Mouse (Mus musculus) erythroblast, embryonic 14.5 days (primary cell): ENCODE data around the gene BC048671. TPM values are rescaled to one million over a fixed set of nuclear protein-coding genes. Genes with fewer than 3 reads are reported as not detected.
A peak's percentile ranks its signal among the peaks of the same experiment; 100 is the strongest.

Experiments used
- H3K27me3 ChIP-seq: 2 replicates; pipeline ENCODE4 v1.6.1; 2012; ENCODE audit warnings: inconsistent platforms; ENCODE audit not compliant: control insufficient read depth
- H3K36me3 ChIP-seq: 2 replicates; pipeline ENCODE4 v1.6.1; 2012; ENCODE audit warnings: mild to moderate bottlenecking, inconsistent platforms; ENCODE audit not compliant: control insufficient read depth
- H3K4me1 ChIP-seq: 2 replicates; pipeline ENCODE4 v1.6.1; 2012; ENCODE audit warnings: inconsistent platforms; ENCODE audit not compliant: control insufficient read depth
- H3K4me3 ChIP-seq: replicated peaks from 2 replicates; pipeline ENCODE3; 2012; ENCODE audit warnings: moderate library complexity, mild to moderate bottlenecking, inconsistent platforms
- H3K9me3 ChIP-seq: 2 replicates; pipeline ENCODE4 v1.6.1; 2012; ENCODE audit warnings: low read length, inconsistent platforms, mixed read lengths; ENCODE audit not compliant: control insufficient read depth
- GATA1 ChIP-seq: IDR thresholded peaks from 2 replicates; pipeline ENCODE4 v1.6.1; 2012; ENCODE audit warnings: low read length, inconsistent platforms, mixed read lengths
- TAL1 ChIP-seq: IDR thresholded peaks from 3 replicates; pipeline ENCODE4 v1.6.1; 2012; ENCODE audit warnings: low read length, inconsistent platforms, mixed read lengths
- polyA plus RNA-seq: library from polyadenylated mRNA; stranded (reverse); fragments of >175 nt; gene quantifications from 2 replicates; pipeline ENCODE4 v1.2.3, GENCODE M21; 2012

BC048671 gene
- polyA plus RNA-seq, 1 experiment, result not detected

DNA sequence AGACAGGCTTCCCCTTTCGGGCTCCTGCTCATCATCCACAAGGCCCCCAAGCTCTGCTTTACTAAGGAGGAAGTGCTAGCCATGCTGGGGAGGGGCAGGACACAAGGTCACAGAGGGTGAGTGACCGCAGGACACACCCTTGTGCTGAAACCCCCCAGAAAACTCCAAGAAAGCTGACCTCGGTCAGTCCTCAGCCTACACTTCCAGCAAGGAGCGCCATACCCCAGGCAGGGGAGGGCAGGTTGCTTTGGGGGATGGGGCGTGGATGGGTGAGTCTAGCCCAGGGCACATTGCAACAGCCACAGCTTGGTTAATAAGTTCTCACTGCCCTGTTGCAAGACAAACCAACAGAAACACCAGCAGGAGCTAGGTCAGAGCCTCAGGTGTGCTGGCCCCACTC is 19.4 kb downstream of the BC048671 start:
- TF ChIP-seq TAL1, result no peak
- TF ChIP-seq GATA1, result no peak
- Histone ChIP-seq H3K36me3 (peaks cover 4% of the 10 kb centered on the region; the same call in 1 of the 2 replicates), H3K27me3 (no peaks in the 10 kb centered on the region), H3K9me3 (peaks cover 4% of the 10 kb centered on the region), H3K4me3 (no peak overlapping the region), H3K4me1 (peaks cover 8% of the 10 kb centered on the region)

DNA sequence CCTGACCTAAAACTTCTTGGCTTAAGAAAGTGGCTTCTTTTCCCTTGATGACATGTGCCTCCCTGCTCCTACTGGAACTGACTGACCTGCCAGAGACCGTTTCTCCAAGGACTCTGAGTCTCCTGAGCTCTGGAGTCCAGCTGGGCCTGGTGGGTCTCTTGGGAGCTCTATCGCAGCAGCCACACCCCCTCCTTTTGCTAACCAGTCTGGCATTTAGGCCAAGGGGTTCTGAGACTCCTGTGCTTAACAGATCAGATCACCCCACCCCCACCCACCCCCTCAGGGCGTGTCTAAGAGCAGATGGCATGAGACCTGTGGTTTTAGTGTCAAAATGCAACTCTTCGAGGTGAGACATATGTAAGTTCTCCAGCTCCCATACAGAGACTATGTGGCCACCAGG is 20.8 kb downstream of the BC048671 start:
- Histone ChIP-seq H3K36me3 (no peaks in the 10 kb centered on the region), H3K4me3 (no peak overlapping the region), H3K27me3 (no peaks in the 10 kb centered on the region), H3K9me3 (no peaks in the 10 kb centered on the region), H3K4me1 (peaks cover 8% of the 10 kb centered on the region)
- no peak for TF ChIP-seq GATA1
- no peak for TF ChIP-seq TAL1

- H3K27me3 ChIP-seq, result no peaks in the 10 kb centered on the region
- H3K4me3 ChIP-seq, result peak overlapping the region; percentile 51
- H3K9me3 ChIP-seq, result no peaks in the 10 kb centered on the region
- no peak for TF ChIP-seq TAL1
- no peak for TF ChIP-seq GATA1
- H3K4me1 ChIP-seq, result peaks cover 8% of the 10 kb centered on the region
- H3K36me3 ChIP-seq, result no peaks in the 10 kb centered on the region
Observed at GRCm38 (mm10) chr6:90324026-90324425, 23.0 kb downstream of the BC048671 start.

GRCm38 (mm10) chr6:90324463-90324862 is 23.4 kb downstream of the BC048671 start:
- Histone ChIP-seq H3K27me3 (no peaks in the 10 kb centered on the region), H3K4me1 (peaks cover 8% of the 10 kb centered on the region), H3K9me3 (no peaks in the 10 kb centered on the region), H3K4me3 (peak overlapping the region; percentile 51), H3K36me3 (no peaks in the 10 kb centered on the region)
- TF ChIP-seq GATA1 (no peak), TAL1 (no peak)

DNA sequence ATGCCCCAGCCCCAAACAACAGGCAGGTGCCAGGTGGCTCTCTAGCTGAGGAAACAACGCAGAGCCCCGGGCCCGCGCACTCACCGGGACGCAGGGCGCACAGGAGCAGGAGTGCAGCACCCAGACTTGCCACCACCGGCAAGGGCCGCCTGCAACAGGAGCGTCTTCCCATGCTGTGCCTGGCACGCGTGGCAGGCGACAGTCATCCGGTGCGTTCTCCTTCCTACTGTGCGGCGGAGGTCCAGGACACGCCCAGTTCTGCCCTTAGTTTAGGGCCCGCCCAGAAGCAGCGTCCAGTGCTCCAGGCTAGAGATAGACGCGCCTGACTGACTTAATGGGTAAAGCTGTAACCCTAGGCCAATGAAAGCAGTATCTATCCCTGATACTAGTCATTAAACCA is 24.0 kb downstream of the BC048671 start, which contains the start of gene Chst13:
Chst13 (minus strand) TSS at position 195 of the 400 bp plus-strand sequence.
- H3K9me3 ChIP-seq, result no peaks in the 10 kb centered on the region
- peak within 1 kb of the TSS; percentile 51 for H3K4me3 ChIP-seq
- no peaks in the 10 kb centered on the region for H3K36me3 ChIP-seq
- peaks cover 8% of the 10 kb centered on the region for H3K4me1 ChIP-seq
- no peak for TF ChIP-seq GATA1
- no peak for TF ChIP-seq TAL1
- no peaks in the 10 kb centered on the region for H3K27me3 ChIP-seq

DNA sequence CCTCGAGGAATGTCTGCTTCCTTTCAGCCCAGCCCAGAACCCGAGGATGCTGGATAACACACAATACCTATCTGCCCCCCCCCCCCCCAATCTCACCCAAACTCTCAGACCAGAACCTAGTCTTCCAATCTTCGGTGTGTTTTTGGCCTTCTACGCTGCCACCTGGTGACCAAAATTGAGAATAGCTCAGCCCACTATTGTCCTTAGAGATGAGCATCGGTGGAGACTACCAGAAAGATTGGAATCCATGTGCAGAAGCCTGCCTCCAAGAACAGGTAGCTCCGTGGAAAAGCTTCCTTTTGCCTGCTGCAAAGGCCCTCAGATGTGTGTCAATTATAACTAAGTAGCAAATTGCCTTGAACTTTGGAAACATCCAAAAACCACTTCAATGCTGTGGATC is 26.7 kb downstream of the BC048671 start:
- peaks cover 2% of the 10 kb centered on the region; the same call in 1 of the 2 replicates for H3K4me1 ChIP-seq
- H3K27me3 ChIP-seq, result no peaks in the 10 kb centered on the region
- no peak for TF ChIP-seq GATA1
- no peak for TF ChIP-seq TAL1
- H3K4me3 ChIP-seq, result no peak overlapping the region
- H3K36me3 ChIP-seq, result no peaks in the 10 kb centered on the region
- no peaks in the 10 kb centered on the region for H3K9me3 ChIP-seq

GRCm38 (mm10) chr6:90329953-90330352 is 28.9 kb downstream of the BC048671 start:
- H3K4me1 ChIP-seq, result peaks cover under 1% of the 10 kb centered on the region; the same call in 1 of the 2 replicates
- no peaks in the 10 kb centered on the region for H3K9me3 ChIP-seq
- TF ChIP-seq GATA1 (no peak), TAL1 (no peak)
- no peaks in the 10 kb centered on the region for H3K36me3 ChIP-seq
- no peak overlapping the region for H3K4me3 ChIP-seq
- H3K27me3 ChIP-seq, result no peaks in the 10 kb centered on the region

DNA sequence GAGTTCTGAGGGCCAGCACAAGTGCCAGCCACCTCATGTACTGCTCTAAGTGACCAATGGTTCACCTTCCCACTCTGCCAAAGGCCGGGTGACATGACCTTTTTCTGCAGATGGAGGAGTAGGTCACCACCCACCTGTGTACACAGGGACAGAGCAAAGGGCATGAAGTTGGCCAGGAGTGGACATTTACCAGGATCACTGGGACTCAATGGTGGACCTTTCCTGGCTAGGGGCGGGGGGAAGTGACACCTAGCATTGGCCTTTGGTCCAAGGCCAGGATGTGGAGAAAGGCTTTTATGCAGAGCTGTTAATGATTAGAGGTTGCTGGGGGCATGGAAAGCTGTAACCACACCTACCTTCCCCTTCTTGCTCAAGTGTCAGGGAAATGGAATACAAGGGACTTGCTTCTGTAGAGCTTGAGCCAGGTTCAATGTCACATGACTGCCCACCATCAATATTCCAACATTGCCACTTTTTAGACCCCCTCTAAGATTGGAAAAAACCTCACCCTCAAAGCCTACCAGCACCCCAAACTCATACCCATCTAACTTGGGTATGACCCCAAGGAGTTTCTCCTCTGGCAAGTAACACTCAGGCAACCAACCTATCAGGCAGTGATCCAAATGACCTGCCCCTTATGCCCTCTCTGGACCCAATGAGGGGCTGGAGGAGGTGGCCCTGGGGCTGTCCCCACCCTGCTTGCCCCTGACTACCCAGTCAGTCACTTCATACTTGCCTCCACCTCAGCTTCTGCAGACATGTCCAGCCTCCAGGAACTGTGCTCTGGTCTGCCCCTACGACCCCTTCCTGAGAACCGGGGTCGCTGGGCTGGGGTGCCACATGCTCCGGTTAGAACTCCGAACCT is 31.8 kb downstream of the BC048671 start, which contains the start of gene Uroc1:
Uroc1 (plus strand) TSS at position 724 of the 865 bp plus-strand sequence.
- no peaks in the 10 kb centered on the region for H3K36me3 ChIP-seq
- TF ChIP-seq TAL1 (no peak), GATA1 (no peak)
- no peaks in the 10 kb centered on the region for H3K4me1 ChIP-seq
- H3K4me3 ChIP-seq, result peak within 1 kb of the TSS; percentile 41
- H3K27me3 ChIP-seq, result no peaks in the 10 kb centered on the region
- H3K9me3 ChIP-seq, result no peaks in the 10 kb centered on the region

GRCm38 (mm10) chr6:90334244-90334643 is 33.2 kb downstream of the BC048671 start:
- Histone ChIP-seq H3K4me1 (no peaks in the 10 kb centered on the region), H3K4me3 (peak overlapping the region; percentile 41)
- no peak for TF ChIP-seq TAL1
- no peak for TF ChIP-seq GATA1

More at GRCm38 (mm10) chr6:90334244-90334643, 33.2 kb downstream of the BC048671 start:
- no peaks in the 10 kb centered on the region; the same call in 1 of the 2 replicates for H3K36me3 ChIP-seq
- H3K27me3 ChIP-seq, result no peaks in the 10 kb centered on the region
- no peaks in the 10 kb centered on the region for H3K9me3 ChIP-seq
